Mouse (Mus musculus): ENCODE measurements at regions not wholly inside any gene's neighbourhood (a gene's known extent, or its start where the extent isn't known, plus 50 kb on each side); places are given as distances from the start of the nearest gene placed in this dataset.

- TF ChIP-seq POLR2A (IDR thresholded peaks at IDR 0.05; ENCODE audit: control insufficient read depth, extremely low read depth, insufficient read depth, low read length, poor library complexity) (no peak), CTCF (IDR thresholded peaks at IDR 0.05; ENCODE audit: borderline replicate concordance, control insufficient read depth, extremely low read depth, insufficient read depth, low read length, poor library complexity) (no peak)
Observed at GRCm38 (mm10) chr1:185659476-185659875, 204.8 kb downstream of the Slc30a10 start.
